ENCODE assay signal across 25 mouse cellular contexts in genomic region chr10:93343469-93343868, GRCm38 (mm10). TPM values are rescaled to one million over a fixed set of nuclear protein-coding genes. Genes with fewer than 3 reads are reported as not detected.
DNase-seq lines count a peak whose midpoint lies in the region; ATAC-seq and TF ChIP-seq lines count a peak whose summit lies in the region.
"Had no signal": no experiment of that assay in that cellular context is flagged by ENCODE, and none has a peak within 500 bp of the region (broad histone marks: within the 10 kb centered on the region; RNA-seq: fewer than 3 reads in every experiment).

No protein-coding gene starts in this region.

- ATAC-seq in CD4-positive, CD25-positive, alpha-beta regulatory T cell, adult 4 months = peak; percentile 67
- ATAC-seq in intestine, embryonic 16.5 days = no peak
- ATAC-seq: forebrain, embryonic 14.5 days; liver, postnatal 0 days; lung, postnatal 0 days had no signal

- peak; percentile 98 for DNase-seq in 416B (ENCODE audit: low read depth)
- peak; percentile 57 for DNase-seq in brain, adult 2 months (ENCODE audit: low read depth, low spot score)
- DNase-seq in layer of hippocampus, adult 18-20 months (ENCODE audit: low spot score in 2 of 2) = no peak
- DNase-seq in ovary, postnatal 36 days (ENCODE audit: low spot score) = no peak
- DNase-seq: adrenal gland, adult 2 months; cerebellum, adult 11-12 months; cerebellum, postnatal 10 days; gastrocnemius, postnatal 14 days; heart, adult 2 months; heart, postnatal 14 days; kidney, postnatal 36 days; liver, postnatal 0 days; thymus, postnatal 25 days had no signal

- 89% methylated on average over 6 of the region's 6 CpGs for WGBS in intestine, embryonic 16.5 days

- no peaks in the 10 kb centered on the region for H3K27me3 ChIP-seq in myocyte (ENCODE audit: control insufficient read depth, insufficient read depth, insufficient read length)
- no peaks in the 10 kb centered on the region for H3K27me3 ChIP-seq in intestine, embryonic 16.5 days (replicated peaks; ENCODE audit: control insufficient read depth, insufficient read depth, low read length)
- H3K27me3 ChIP-seq: embryonic facial prominence, embryonic 12.5 days; heart, embryonic 13.5 days; hindbrain, embryonic 12.5 days; limb, embryonic 12.5 days had no signal

- H3K9me3 ChIP-seq in intestine, embryonic 16.5 days (ENCODE audit: control insufficient read depth, low read length) = no peaks in the 10 kb centered on the region
- H3K9me3 ChIP-seq: embryonic facial prominence, embryonic 12.5 days; heart, embryonic 13.5 days; limb, embryonic 12.5 days had no signal

- TF ChIP-seq POLR2A in myocyte (IDR thresholded peaks at IDR 0.05; ENCODE audit: insufficient read length, low read depth) = no peak

- H3K36me3 ChIP-seq in myocyte (ENCODE audit: control insufficient read depth, insufficient read depth) = no peaks in the 10 kb centered on the region
- H3K36me3 ChIP-seq in intestine, embryonic 16.5 days (ENCODE audit: control insufficient read depth, insufficient read depth, low read length) = no peaks in the 10 kb centered on the region
- H3K36me3 ChIP-seq: embryonic facial prominence, embryonic 12.5 days; heart, embryonic 13.5 days; hindbrain, embryonic 12.5 days; limb, embryonic 12.5 days had no signal

- no peaks in the 10 kb centered on the region for H3K79me2 ChIP-seq in myocyte (ENCODE audit: control insufficient read depth, insufficient read depth)

- H3K4me2 ChIP-seq in myocyte (ENCODE audit: low read depth) = peak overlapping the region; percentile 33
- no peak overlapping the region for H3K4me2 ChIP-seq in intestine, embryonic 16.5 days (ENCODE audit: low read depth, low read length)
- H3K4me2 ChIP-seq: embryonic facial prominence, embryonic 12.5 days; heart, embryonic 13.5 days; hindbrain, embryonic 12.5 days; limb, embryonic 12.5 days; liver, embryonic 11.5 days; midbrain, embryonic 11.5 days had no signal

- H3K27ac ChIP-seq in intestine, embryonic 16.5 days (ENCODE audit: low read length) = no peak overlapping the region
- H3K27ac ChIP-seq: embryonic facial prominence, embryonic 12.5 days; heart, adult 2 months; heart, embryonic 13.5 days; hindbrain, embryonic 12.5 days; limb, embryonic 12.5 days had no signal

- no peaks in the 10 kb centered on the region for H3K4me1 ChIP-seq in intestine, embryonic 16.5 days (ENCODE audit: control insufficient read depth, insufficient read depth, low read length)
- H3K4me1 ChIP-seq: hindbrain, embryonic 12.5 days had no signal

- no peak overlapping the region for H3K4me3 ChIP-seq in myocyte
- no peak overlapping the region for H3K4me3 ChIP-seq in intestine, embryonic 16.5 days (ENCODE audit: low read length)
- H3K4me3 ChIP-seq: embryonic facial prominence, embryonic 12.5 days; erythroblast, embryonic 14.5 days; heart, adult 2 months; heart, embryonic 13.5 days; hindbrain, embryonic 12.5 days; limb, embryonic 12.5 days had no signal

- no peak overlapping the region for H3ac ChIP-seq in myocyte (ENCODE audit: control insufficient read depth, insufficient read length)

- no peak overlapping the region for H3K9ac ChIP-seq in intestine, embryonic 16.5 days (ENCODE audit: low read depth, low read length)
- H3K9ac ChIP-seq: embryonic facial prominence, embryonic 12.5 days; heart, embryonic 13.5 days; hindbrain, embryonic 12.5 days; limb, embryonic 12.5 days; liver, postnatal 0 days had no signal

TF ChIP-seq in myocyte, 11 proteins besides CTCF, POLR2A, EP300 and RAD21:
- TF ChIP-seq TCF12 (IDR thresholded peaks at IDR 0.05; ENCODE audit: insufficient read depth, poor library complexity, severe bottlenecking) (no peak), REST (IDR thresholded peaks at IDR 0.05; ENCODE audit: insufficient read depth, insufficient read length) (no peak), SRF (IDR thresholded peaks at IDR 0.05; ENCODE audit: control insufficient read depth, insufficient read length, low read depth) (no peak), MYOG (IDR thresholded peaks at IDR 0.05; ENCODE audit: control insufficient read depth in 1 of 3, insufficient read depth in 1 of 3, insufficient read length in 2 of 3, low read depth in 2 of 3) (no peak), CEBPB (IDR thresholded peaks at IDR 0.05; ENCODE audit: insufficient read depth, poor library complexity, severe bottlenecking) (no peak)

RNA-seq across cellular contexts. Expression of gene Elk3, which starts 32.5 kb away (rescaled TPM):
- polyA plus RNA-seq in CD4-positive, CD25-positive, alpha-beta regulatory T cell, adult 4 months (2017; shearing (Covaris generic)) = 10 to 100 TPM; 26.0 to 26.3 TPM
- 28.4 TPM for polyA plus RNA-seq in myocyte (2012; fragmentation: generic; extraction: Trizol)
- polyA plus RNA-seq in intestine, embryonic 16.5 days (2015; fragmentation: Nextera tagmentation; extraction: Ambion mirVana) = 14.6 and 18.0 TPM in 2 replicates
- 1 to 10 TPM; 6.6 to 8.4 TPM for total RNA-seq in layer of hippocampus, adult 18-20 months (2021)

Comparison
In these comparisons a context has a peak if more than half of its experiments do, and no peak if none do; other contexts are left out.
1. DNase-seq: peak in 416B (single experiment) and brain, adult 2 months (single experiment); none in layer of hippocampus, adult 18-20 months (0 of 2) and ovary, postnatal 36 days (single experiment).